Mouse (Mus musculus) midbrain, embryonic 13.5 days (tissue): ENCODE measurements at regions not wholly inside any gene's neighbourhood (a gene's known extent, or its start where the extent isn't known, plus 50 kb on each side); places are given as distances from the start of the nearest gene placed in this dataset.
"Not testable (repeated sequence)": the region's sequence is repeated elsewhere in the genome, so short reads cannot be mapped to it uniquely, and the experiment has no call there.

Experiments
- ATAC-seq: fragments of 200-750 bp; cut with Nextera tagmentation; 2 replicates; pipeline ENCODE4 v1.8.0; 2017; ENCODE audit warnings: mild to moderate bottlenecking, moderate TSS enrichment, moderate library complexity
- H3K27ac ChIP-seq: fragments of 300-500 bp; sonication (generic); 2 replicates; pipeline ENCODE4 v1.5.1; 2015; ENCODE audit warnings: inconsistent platforms, mild to moderate bottlenecking, moderate library complexity
- H3K27me3 ChIP-seq: fragments of 300-500 bp; sonication (generic); 2 replicates; pipeline ENCODE4 v1.6.1; 2015; ENCODE audit warnings: mild to moderate bottlenecking, inconsistent platforms
- H3K36me3 ChIP-seq: fragments of 300-500 bp; sonication (generic); 2 replicates; pipeline ENCODE4 v1.6.1; 2015; ENCODE audit warnings: mild to moderate bottlenecking, inconsistent platforms
- H3K4me1 ChIP-seq: fragments of 300-500 bp; sonication (generic); replicated peaks from 2 replicates; pipeline ENCODE4 v1.6.1; 2015; ENCODE audit warnings: inconsistent platforms
- H3K4me2 ChIP-seq: fragments of 300-500 bp; sonication (generic); replicated peaks from 2 replicates; pipeline ENCODE4 v1.6.1; 2015; ENCODE audit warnings: moderate library complexity, mild to moderate bottlenecking, inconsistent platforms
- H3K4me3 ChIP-seq: fragments of 300-500 bp; sonication (generic); replicated peaks from 2 replicates; pipeline ENCODE4 v1.5.1; 2015; ENCODE audit warnings: mild to moderate bottlenecking, inconsistent platforms
- H3K9ac ChIP-seq: fragments of 300-500 bp; sonication (generic); replicated peaks from 2 replicates; pipeline ENCODE4 v1.6.1; 2015; ENCODE audit warnings: mild to moderate bottlenecking, inconsistent platforms
- H3K9me3 ChIP-seq: fragments of 300-500 bp; sonication (generic); 2 replicates; pipeline ENCODE4 v1.6.1; 2016; ENCODE audit warnings: mild to moderate bottlenecking, inconsistent platforms
- WGBS: fragments of 180-500 bp; shearing (Covaris S2); methylation state at CpG from one replicate; pipeline ENCODE4 v1.1.7; 2015; 5-methylcytosine and 5-hydroxymethylcytosine counted together

DNA sequence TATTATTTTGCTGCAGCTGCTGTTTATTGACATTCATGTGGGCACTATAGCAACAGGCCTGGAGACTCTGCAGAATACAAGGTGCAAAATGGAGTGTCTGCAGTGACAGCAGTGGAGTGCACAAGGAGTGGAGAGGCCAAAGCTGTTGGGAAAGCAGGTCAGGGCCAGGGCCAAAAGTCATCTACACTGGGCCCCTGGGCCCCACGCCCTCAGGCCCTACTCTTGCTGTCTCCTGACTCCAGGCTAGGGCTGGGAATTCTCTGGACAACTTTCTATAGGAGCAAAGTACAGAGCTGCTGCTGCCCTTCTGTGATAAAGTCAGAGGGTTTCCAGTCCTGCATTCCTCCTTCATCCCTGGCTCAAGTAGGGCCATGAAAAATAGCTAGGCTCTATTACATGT lies 1164.9 kb upstream of the Rag2 start:
- not testable (repeated sequence) for H3K9ac ChIP-seq, ATAC-seq, H3K4me3 ChIP-seq, H3K27me3 ChIP-seq, H3K4me2 ChIP-seq, H3K4me1 ChIP-seq, H3K9me3 ChIP-seq, H3K36me3 ChIP-seq, H3K27ac ChIP-seq
- no CpG with 5 or more reads among the region's 1 CpGs for WGBS

DNA sequence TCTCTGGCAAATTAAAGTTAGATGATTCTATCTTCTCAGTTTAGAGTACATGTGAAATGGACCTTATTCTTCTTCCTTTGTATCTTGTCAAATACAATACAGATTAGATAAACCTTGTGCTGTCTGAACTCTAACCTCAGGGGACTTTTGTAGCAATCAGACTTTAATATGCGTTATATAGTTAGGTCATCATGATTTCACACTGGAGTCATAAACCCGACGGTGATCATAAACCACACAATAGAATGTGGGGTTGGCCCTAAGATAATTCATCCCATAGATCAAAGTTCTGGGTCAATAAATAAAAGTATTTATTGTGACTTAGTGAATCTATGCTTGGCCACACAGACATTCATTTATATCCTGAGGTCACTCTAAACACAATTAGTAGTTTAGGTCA lies 1138.3 kb upstream of the Rag2 start:
- not testable (repeated sequence) for H3K27ac ChIP-seq, ATAC-seq
- no CpG with 5 or more reads among the region's 3 CpGs for WGBS

GRCm38 (mm10) chr2:100505114-100505513 lies 1119.4 kb upstream of the Rag2 start:
- H3K4me3 ChIP-seq, H3K27ac ChIP-seq, H3K9me3 ChIP-seq, H3K4me1 ChIP-seq, H3K9ac ChIP-seq, H3K4me2 ChIP-seq, ATAC-seq, H3K36me3 ChIP-seq, H3K27me3 ChIP-seq: not testable (repeated sequence)
- no CpG with 5 or more reads among the region's 1 CpGs for WGBS

More for the DNA sequence above, 1138.3 kb upstream of the Rag2 start:
- H3K27me3 ChIP-seq, H3K36me3 ChIP-seq, H3K4me1 ChIP-seq, H3K9ac ChIP-seq, H3K9me3 ChIP-seq, H3K4me3 ChIP-seq, H3K4me2 ChIP-seq: not testable (repeated sequence)
